Mouse (Mus musculus): Measurements from ENCODE around the gene Chst8.

- no peak for TF ChIP-seq CTCF (IDR thresholded peaks at IDR 0.05; ENCODE audit: low read depth)
- no peak for TF ChIP-seq EP300 (IDR thresholded peaks at IDR 0.05; ENCODE audit: low read depth)
Measured at GRCm38 (mm10) chr7:34775659-34776058, 36.9 kb downstream of the Chst8 start.

All from heart, postnatal 0 days (tissue).